Mouse (Mus musculus) spleen, adult 2 months (tissue): ENCODE data around the gene Tcf7l2.

ENCODE experiments used
- CTCF ChIP-seq: fragments of 200-500 bp; IDR thresholded peaks from 2 replicates; pipeline ENCODE4 v1.5.1; 2011; ENCODE audit warnings: mild to moderate bottlenecking, inconsistent platforms; ENCODE audit not compliant: insufficient read depth, insufficient read length, insufficient replicate concordance; ENCODE audit errors: extremely low read depth
- POLR2A ChIP-seq: fragments of 200-500 bp; IDR thresholded peaks from 2 replicates; pipeline ENCODE4 v1.6.1; 2011; ENCODE audit warnings: low read depth, low read length, inconsistent platforms

DNA sequence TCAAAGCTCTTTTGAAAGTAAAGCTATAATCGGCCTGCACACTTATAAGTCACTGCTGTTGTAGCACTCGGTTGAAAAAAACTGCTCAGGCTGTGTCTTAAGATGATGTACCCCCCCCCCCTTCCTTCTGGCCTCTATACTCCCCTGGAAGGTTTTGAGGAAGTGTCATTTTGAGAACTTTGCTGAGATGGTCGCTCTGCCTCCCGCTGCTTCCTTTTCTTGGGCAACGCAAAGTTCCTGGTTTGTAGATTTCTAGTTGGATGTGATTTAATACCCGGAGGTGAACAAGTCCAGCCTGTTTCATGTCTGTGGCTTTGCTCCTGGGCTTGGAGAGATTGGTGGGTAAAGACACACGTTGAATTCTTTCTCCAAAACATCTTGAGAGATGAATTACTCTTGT, 33.2 kb downstream of the Tcf7l2 start:
- TF ChIP-seq CTCF (no peak), POLR2A (no peak)
